Mouse (Mus musculus): ENCODE measurements around the gene Ppp6r3.

The Ppp6r3 gene

GRCm38 (mm10) chr19:3575632-3576384 is at the start of gene Ppp6r3:
TSS of gene Ppp6r3 (minus strand) at chr19:3575749.
- DNase-seq (ENCODE audit: low spot score) = peak; percentile 100

- DNase-seq (ENCODE audit: low spot score) = no peak
Observed at GRCm38 (mm10) chr19:3625111-3625510, 49.6 kb upstream of the Ppp6r3 start.

- DNase-seq (ENCODE audit: low spot score) = peak; percentile 65
Observed at GRCm38 (mm10) chr19:3623824-3624223, 48.3 kb upstream of the Ppp6r3 start.

GRCm38 (mm10) chr19:3623294-3623693 is 47.7 kb upstream of the Ppp6r3 start:
- DNase-seq (ENCODE audit: low spot score) = no peak

GRCm38 (mm10) chr19:3620871-3621270 is 45.3 kb upstream of the Ppp6r3 start:
- DNase-seq (ENCODE audit: low spot score) = no peak

GRCm38 (mm10) chr19:3619359-3619758 is 43.8 kb upstream of the Ppp6r3 start:
- DNase-seq (ENCODE audit: low spot score) = no peak

GRCm38 (mm10) chr19:3613991-3614390 is 38.4 kb upstream of the Ppp6r3 start:
- no peak for DNase-seq (ENCODE audit: low spot score)

GRCm38 (mm10) chr19:3612534-3613273 is 37.2 kb upstream of the Ppp6r3 start:
- no peak for DNase-seq (ENCODE audit: low spot score)

- no peak for DNase-seq (ENCODE audit: low spot score)
Observed at GRCm38 (mm10) chr19:3611730-3612129, 36.2 kb upstream of the Ppp6r3 start.

- no peak for DNase-seq (ENCODE audit: low spot score)
Observed at GRCm38 (mm10) chr19:3610886-3611285, 35.3 kb upstream of the Ppp6r3 start.

GRCm38 (mm10) chr19:3609826-3610225 is 34.3 kb upstream of the Ppp6r3 start:
- DNase-seq (ENCODE audit: low spot score) = no peak

GRCm38 (mm10) chr19:3594316-3594715 is 18.8 kb upstream of the Ppp6r3 start:
- no peak for DNase-seq (ENCODE audit: low spot score)

- DNase-seq (ENCODE audit: low spot score) = no peak
Observed at GRCm38 (mm10) chr19:3593379-3594055, 18.0 kb upstream of the Ppp6r3 start.

- no peak for DNase-seq (ENCODE audit: low spot score)
Observed at GRCm38 (mm10) chr19:3589968-3590367, 14.4 kb upstream of the Ppp6r3 start.

GRCm38 (mm10) chr19:3589547-3589946 is 14.0 kb upstream of the Ppp6r3 start:
- no peak for DNase-seq (ENCODE audit: low spot score)

GRCm38 (mm10) chr19:3587729-3588128 is 12.2 kb upstream of the Ppp6r3 start:
- peak; percentile 32 for DNase-seq (ENCODE audit: low spot score)

GRCm38 (mm10) chr19:3586540-3586939 is 11.0 kb upstream of the Ppp6r3 start:
- peak; percentile 66 for DNase-seq (ENCODE audit: low spot score)

GRCm38 (mm10) chr19:3586026-3586425 is 10.5 kb upstream of the Ppp6r3 start:
- DNase-seq (ENCODE audit: low spot score) = no peak

GRCm38 (mm10) chr19:3581326-3581725 is 5.8 kb upstream of the Ppp6r3 start:
- peak; percentile 70 for DNase-seq (ENCODE audit: low spot score)

GRCm38 (mm10) chr19:3577911-3578290 is 2.4 kb upstream of the Ppp6r3 start:
- DNase-seq (ENCODE audit: low spot score) = no peak

- no peak for DNase-seq (ENCODE audit: low spot score)
Observed at GRCm38 (mm10) chr19:3577265-3577910, 1.8 kb upstream of the Ppp6r3 start.

All from embryo, embryonic 10.5 days (tissue).